Comparison of ENCODE assay signal across 9 mouse cellular contexts in the genomic region with DNA sequence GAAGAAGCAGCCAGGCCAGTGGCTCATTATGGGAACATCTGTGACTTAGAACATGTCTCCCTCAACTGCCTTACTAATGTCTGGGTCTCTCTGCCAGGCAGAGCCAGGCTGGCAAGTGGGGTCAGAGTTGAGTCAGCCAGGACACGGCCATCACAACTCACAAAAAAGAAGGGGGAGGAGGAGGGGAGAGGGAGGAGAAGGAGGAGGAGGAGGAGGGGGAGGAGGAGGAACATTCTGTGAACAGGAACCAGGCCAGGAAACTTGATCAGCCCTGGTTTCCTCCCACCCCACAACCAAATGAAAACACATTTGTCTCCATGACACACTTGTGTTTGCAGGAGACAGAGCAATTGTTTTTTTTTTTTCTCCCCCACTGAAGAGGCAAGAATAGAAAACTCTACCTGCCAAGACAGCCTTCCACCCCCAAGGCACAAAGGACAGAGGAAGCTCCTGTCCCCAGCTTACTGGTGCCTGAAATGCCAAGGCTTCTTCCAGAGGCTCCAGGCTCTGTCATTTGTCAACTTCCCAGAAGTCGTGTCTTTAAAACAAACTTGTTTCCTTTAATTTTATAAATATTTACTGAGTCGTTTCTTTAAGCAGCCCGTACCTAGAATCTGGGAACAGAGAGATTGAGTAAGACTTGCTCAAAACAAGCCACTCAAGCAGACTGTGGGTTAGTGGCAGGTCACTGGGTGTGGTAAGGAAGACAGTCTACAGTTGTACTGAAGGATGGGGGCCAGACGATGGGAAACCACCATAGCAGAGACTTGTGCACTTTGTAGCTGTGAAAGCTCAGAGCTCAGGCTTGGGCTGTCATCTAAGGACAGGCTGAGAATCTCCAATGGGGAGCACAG.
A peak's percentile ranks its signal among the peaks of the same experiment; 100 is the strongest.
DNase-seq lines count a peak whose midpoint lies in the region; ATAC-seq and TF ChIP-seq lines count a peak whose summit lies in the region.
"Had no signal": no experiment of that assay in that cellular context is flagged by ENCODE, and none has a peak within 500 bp of the region (broad histone marks: within the 10 kb centered on the region; RNA-seq: fewer than 3 reads in every experiment).

No protein-coding gene starts in this region.

- TF ChIP-seq POLR2A in limb, embryonic 14.5 days (IDR thresholded peaks at IDR 0.05; ENCODE audit: borderline replicate concordance, extremely low read depth, insufficient read depth, insufficient read length): no peak

- no peaks in the 10 kb centered on the region for H3K36me3 ChIP-seq in limb, embryonic 14.5 days (ENCODE audit: control insufficient read depth, insufficient read depth, low read length)
- H3K36me3 ChIP-seq: liver, embryonic 12.5 days had no signal

- no peak overlapping the region for H3K4me3 ChIP-seq in limb, embryonic 14.5 days (replicated peaks; ENCODE audit: low read length)
- no peak overlapping the region for H3K4me3 ChIP-seq in left cerebral cortex, adult 2 months
- H3K4me3 ChIP-seq: liver, embryonic 12.5 days had no signal

- whole genome bisulfite sequencing in limb, embryonic 14.5 days: 24% methylated on average over 5 of the region's 5 CpGs

- H3K27me3 ChIP-seq in limb, embryonic 14.5 days (ENCODE audit: control insufficient read depth, insufficient read depth, low read length): no peaks in the 10 kb centered on the region
- H3K27me3 ChIP-seq: liver, embryonic 12.5 days had no signal

- no peak overlapping the region for H3K9ac ChIP-seq in limb, embryonic 14.5 days (ENCODE audit: low read depth, low read length, severe bottlenecking)
- H3K9ac ChIP-seq: liver, embryonic 12.5 days had no signal

- intact Hi-C loops in heart, postnatal 25 days (cut with DNase I): no loop called here
- intact Hi-C loops in left cerebral cortex, adult 2 months (cut with DNase I): no loop called here
- intact Hi-C loops in left cerebral cortex, postnatal 36 days (cut with DNase I): no loop called here

- 0 out of 2 replicates have a peak overlapping the region, but pooled peaks have one; percentile 26 for H3K27ac ChIP-seq in limb, embryonic 14.5 days (replicated peaks; ENCODE audit: low read depth, low read length)
- H3K27ac ChIP-seq in left cerebral cortex, adult 2 months: no peak overlapping the region
- H3K27ac ChIP-seq: liver, embryonic 12.5 days had no signal

- DNase-seq in 416B (ENCODE audit: low read depth): peak; percentile 80
- DNase-seq in embryo, embryonic 9.5 days (ENCODE audit: extremely low spot score): peak; percentile 47
- DNase-seq in heart, postnatal 25 days (ENCODE audit: low spot score): peak; percentile 24
- peak; percentile 60 for DNase-seq in limb, embryonic 14.5 days (ENCODE audit: low spot score)
- no peak for DNase-seq in thymus, postnatal 0 days (ENCODE audit: low spot score)
- no peak for DNase-seq in left cerebral cortex, adult 2 months (ENCODE audit: extremely low spot score in 1 of 2, low spot score in 2 of 2)
- no peak for DNase-seq in left cerebral cortex, postnatal 36 days (ENCODE audit: low spot score in 2 of 2)
- DNase-seq in urinary bladder, adult 2 months (ENCODE audit: low spot score): no peak

- no peak overlapping the region for H3K4me2 ChIP-seq in limb, embryonic 14.5 days (replicated peaks; ENCODE audit: low read depth, low read length, severe bottlenecking)
- H3K4me2 ChIP-seq: liver, embryonic 12.5 days had no signal

- H3K9me3 ChIP-seq in limb, embryonic 14.5 days (ENCODE audit: control insufficient read depth, low read length): no peaks in the 10 kb centered on the region
- H3K9me3 ChIP-seq: liver, embryonic 12.5 days had no signal

- no peak for TF ChIP-seq CTCF in left cerebral cortex, adult 2 months (IDR thresholded peaks at IDR 0.05)

- H3K4me1 ChIP-seq in limb, embryonic 14.5 days (ENCODE audit: control insufficient read depth, insufficient read depth, low read length): peaks cover 7% of the 10 kb centered on the region; the same call in 1 of the 2 replicates

- ATAC-seq in limb, embryonic 14.5 days (ENCODE audit: low FRiP score, low read depth): no peak
- ATAC-seq: liver, embryonic 12.5 days had no signal

Comparison
In these comparisons a context has a peak if more than half of its experiments do, and no peak if none do; other contexts are left out.
1. DNase-seq: peak in 416B (single experiment), embryo, embryonic 9.5 days (single experiment), heart, postnatal 25 days (single experiment) and limb, embryonic 14.5 days (single experiment); none in thymus, postnatal 0 days (single experiment), left cerebral cortex, adult 2 months (0 of 2), left cerebral cortex, postnatal 36 days (0 of 2) and urinary bladder, adult 2 months (single experiment).